Mouse (Mus musculus) heart, embryonic 14.5 days (tissue): ENCODE measurements around the gene Rmnd5b. TPM values are rescaled to one million over a fixed set of nuclear protein-coding genes. Genes with fewer than 3 reads are reported as not detected.

Source experiments
- ATAC-seq: fragments of 200-750 bp; cut with Nextera tagmentation; 2 replicates; pipeline ENCODE4 v1.8.0; 2017; ENCODE audit warnings: low read depth, moderate TSS enrichment; ENCODE audit not compliant: insufficient number of reproducible peaks, insufficient read depth, low FRiP score
- H3K27ac ChIP-seq, 2 experiments: fragments of 200-500 bp in 1 of 2; fragments of 300-500 bp in 1 of 2; sonication (generic) in 1 of 2; replicated peaks in 1 of 2; 2 replicates each; pipeline ENCODE4 v1.5.1; 2012 to 2014; ENCODE audit warnings: low read depth in 2 of 2, low read length in 2 of 2, control low read depth in 1 of 2, mild to moderate bottlenecking in 1 of 2, mixed read lengths in 1 of 2; ENCODE audit not compliant: control insufficient read depth in 1 of 2, insufficient read depth in 1 of 2
- H3K27me3 ChIP-seq: fragments of 300-500 bp; sonication (generic); 2 replicates; pipeline ENCODE4 v1.6.1; 2014; ENCODE audit warnings: mild to moderate bottlenecking, low read length, control low read depth; ENCODE audit not compliant: control insufficient read depth, insufficient read depth
- H3K36me3 ChIP-seq: fragments of 300-500 bp; sonication (generic); 2 replicates; pipeline ENCODE4 v1.6.1; 2014; ENCODE audit warnings: mild to moderate bottlenecking, control low read depth, low read length, mixed read lengths; ENCODE audit not compliant: control insufficient read depth, insufficient read depth
- H3K4me1 ChIP-seq, 2 experiments: fragments of 200-500 bp in 1 of 2; fragments of 300-500 bp in 1 of 2; sonication (generic) in 1 of 2; 2 replicates each; pipeline ENCODE4 v1.6.1; 2012 to 2014; ENCODE audit warnings: low read length in 2 of 2, control low read depth in 1 of 2, mixed read lengths in 1 of 2; ENCODE audit not compliant: control insufficient read depth in 2 of 2, insufficient read depth in 2 of 2
- H3K4me2 ChIP-seq: fragments of 300-500 bp; sonication (generic); 2 replicates; pipeline ENCODE4 v1.6.1; 2014; ENCODE audit warnings: mild to moderate bottlenecking, low read length
- H3K4me3 ChIP-seq, 2 experiments: fragments of 200-500 bp in 1 of 2; fragments of 300-500 bp in 1 of 2; sonication (generic) in 1 of 2; 2 replicates each; pipeline ENCODE4 v1.5.1; 2012 to 2014; ENCODE audit warnings: low read length in 2 of 2, mild to moderate bottlenecking in 2 of 2, control low read depth in 1 of 2, low read depth in 1 of 2, moderate library complexity in 1 of 2; ENCODE audit not compliant: control insufficient read depth in 1 of 2, insufficient read depth in 1 of 2
- H3K9ac ChIP-seq: fragments of 300-500 bp; sonication (generic); 2 replicates; pipeline ENCODE4 v1.6.1; 2014; ENCODE audit warnings: mild to moderate bottlenecking, low read length
- H3K9me3 ChIP-seq: fragments of 300-500 bp; sonication (generic); 2 replicates; pipeline ENCODE4 v1.6.1; 2016; ENCODE audit warnings: low read length, control low read depth; ENCODE audit not compliant: control insufficient read depth
- WGBS: fragments of 180-500 bp; shearing (Covaris S2); extraction: QIAGEN DNeasy Blood & Tissue Kit; methylation state at CpG from one replicate; pipeline ENCODE4 v1.1.7; 2014; 5-methylcytosine and 5-hydroxymethylcytosine counted together
- polyA plus RNA-seq: library from polyadenylated mRNA; unstranded; fragments of >200 nt; fragmentation: Nextera tagmentation; extraction: Ambion mirVana; gene quantifications from 2 replicates; pipeline ENCODE4 v1.2.1, GENCODE M21; 2014

The Rmnd5b gene
- polyA plus RNA-seq, 1 experiment from 2014 or later = 32.1 TPM

- no peak overlapping the region for H3K4me3 ChIP-seq
- no peak overlapping the region for H3K27ac ChIP-seq
- WGBS = 85% methylated on average over 6 of the region's 6 CpGs
- H3K9me3 ChIP-seq = no peaks in the 10 kb centered on the region
- ATAC-seq = no peak
- H3K36me3 ChIP-seq = peaks cover 26% of the 10 kb centered on the region
- H3K4me1 ChIP-seq = peaks cover 0 to 8% of the 10 kb centered on the region in 2 experiments; a peak in 1 of 4 replicates
- H3K4me2 ChIP-seq = no peak overlapping the region
- H3K27me3 ChIP-seq = no peaks in the 10 kb centered on the region
- H3K9ac ChIP-seq = no peak overlapping the region
These were observed 3.5 kb downstream of the Rmnd5b start for GRCm38 (mm10) chr11:51632130-51632753.

GRCm38 (mm10) chr11:51629651-51630314, 5.9 kb downstream of the Rmnd5b start:
- no peak overlapping the region for H3K4me2 ChIP-seq

GRCm38 (mm10) chr11:51627907-51628306, 7.8 kb downstream of the Rmnd5b start:
- 78% methylated on average over 8 of the region's 8 CpGs for WGBS

More at GRCm38 (mm10) chr11:51629651-51630314, 5.9 kb downstream of the Rmnd5b start:
- Histone ChIP-seq H3K36me3 (peaks cover 50% of the 10 kb centered on the region), H3K9ac (no peak overlapping the region), H3K27me3 (no peaks in the 10 kb centered on the region), H3K27ac (no peak overlapping the region), H3K4me1 (peaks cover 0 to 2% of the 10 kb centered on the region in 2 experiments; a peak in 1 of 4 replicates), H3K4me3 (no peak overlapping the region), H3K9me3 (no peaks in the 10 kb centered on the region)
- WGBS = 75% methylated on average over 15 of the region's 15 CpGs
- ATAC-seq = no peak

GRCm38 (mm10) chr11:51627425-51627824, 8.3 kb downstream of the Rmnd5b start:
- Histone ChIP-seq H3K4me3 (no peak overlapping the region), H3K27ac (no peak overlapping the region), H3K36me3 (peaks cover 70% of the 10 kb centered on the region), H3K9ac (no peak overlapping the region), H3K27me3 (no peaks in the 10 kb centered on the region), H3K4me1 (no peaks in the 10 kb centered on the region), H3K4me2 (no peak overlapping the region), H3K9me3 (no peaks in the 10 kb centered on the region)
- WGBS = 93% methylated on average over 9 of the region's 9 CpGs
- ATAC-seq = no peak

More at GRCm38 (mm10) chr11:51627907-51628306, 7.8 kb downstream of the Rmnd5b start:
- no peak for ATAC-seq
- Histone ChIP-seq H3K9me3 (no peaks in the 10 kb centered on the region), H3K27me3 (no peaks in the 10 kb centered on the region), H3K4me3 (no peak overlapping the region), H3K4me1 (no peaks in the 10 kb centered on the region), H3K36me3 (peaks cover 65% of the 10 kb centered on the region), H3K4me2 (no peak overlapping the region), H3K27ac (no peak overlapping the region), H3K9ac (no peak overlapping the region)

DNA sequence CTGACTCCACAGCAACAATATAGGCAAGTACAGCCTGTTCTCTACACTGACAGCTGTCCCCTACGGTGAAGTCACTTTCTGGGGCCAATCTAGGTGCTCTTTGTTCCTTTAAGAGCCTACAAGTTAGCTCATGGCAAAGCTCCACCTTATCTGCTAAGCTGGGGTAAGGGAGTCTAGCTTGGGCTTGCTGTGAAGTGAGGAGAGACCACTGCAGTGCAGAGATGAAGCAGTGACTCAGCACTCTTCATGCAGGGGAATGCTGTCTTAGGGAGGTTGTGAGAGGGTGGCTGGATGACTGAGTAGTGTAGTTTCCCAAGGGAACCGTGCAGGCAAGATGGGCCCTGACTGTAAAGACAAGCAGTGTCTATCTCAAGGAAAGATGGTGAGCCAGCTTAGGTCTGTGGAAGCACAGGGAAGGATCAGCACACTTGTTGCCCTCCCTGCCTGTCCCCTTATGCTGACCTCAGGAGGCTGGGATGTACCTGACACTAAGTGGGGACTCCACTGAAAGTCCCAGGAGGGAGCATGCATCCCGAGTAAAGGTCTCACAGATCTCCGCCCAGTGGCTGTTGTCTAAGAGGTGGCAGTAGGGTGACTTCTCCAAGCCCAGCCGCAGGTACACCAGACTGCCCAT, 10.4 kb downstream of the Rmnd5b start:
- no peak overlapping the region for H3K4me2 ChIP-seq
- no peak overlapping the region for H3K4me3 ChIP-seq
- ATAC-seq = no peak
- H3K9me3 ChIP-seq = no peaks in the 10 kb centered on the region
- peaks cover 0 to 5% of the 10 kb centered on the region in 2 experiments; a peak in 2 of 4 replicates for H3K4me1 ChIP-seq
- H3K9ac ChIP-seq = no peak overlapping the region
- WGBS = 65% methylated on average over 5 of the region's 5 CpGs
- H3K27ac ChIP-seq = no peak overlapping the region
- no peaks in the 10 kb centered on the region for H3K27me3 ChIP-seq
- H3K36me3 ChIP-seq = peaks cover 76% of the 10 kb centered on the region

DNA sequence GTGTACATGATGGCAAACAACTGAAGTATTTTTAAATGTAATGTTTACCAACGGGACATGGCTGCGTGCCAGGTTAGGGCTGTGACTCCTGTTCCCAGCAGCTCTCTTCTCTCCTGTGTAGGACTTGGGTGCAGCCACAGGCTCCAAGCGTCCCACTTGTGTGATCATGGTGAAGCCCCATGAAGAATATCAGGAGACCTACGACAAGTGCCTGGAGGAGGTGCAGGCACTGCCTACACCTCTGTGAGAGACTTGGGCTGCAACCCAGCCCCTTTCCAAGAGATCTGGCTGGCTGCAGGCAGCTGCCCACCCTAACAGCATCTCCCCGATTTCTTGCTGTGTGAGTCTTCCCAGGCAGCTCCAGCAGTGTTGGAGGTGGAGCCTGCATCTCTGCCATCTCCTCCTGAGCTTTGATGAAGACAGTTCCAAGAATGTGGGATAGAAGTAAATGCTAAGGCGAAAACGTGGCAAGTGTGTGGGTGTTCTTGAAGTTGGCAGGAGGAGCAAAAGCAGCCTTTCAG, 12.7 kb downstream of the Rmnd5b start:
- Histone ChIP-seq H3K27me3 (no peaks in the 10 kb centered on the region), H3K4me1 (peaks cover 2 to 9% of the 10 kb centered on the region in 2 experiments; a peak in 3 of 4 replicates), H3K27ac (no peak overlapping the region), H3K4me2 (no peak overlapping the region), H3K9me3 (no peaks in the 10 kb centered on the region), H3K36me3 (peaks cover 62% of the 10 kb centered on the region), H3K4me3 (no peak overlapping the region), H3K9ac (no peak overlapping the region)
- no peak for ATAC-seq
- WGBS = 82% methylated on average over 7 of the region's 7 CpGs

- H3K9ac ChIP-seq = no peak overlapping the region
- no peak overlapping the region for H3K4me2 ChIP-seq
- no peak for ATAC-seq
- H3K36me3 ChIP-seq = peaks cover 49% of the 10 kb centered on the region
- no peaks in the 10 kb centered on the region for H3K9me3 ChIP-seq
- H3K27me3 ChIP-seq = no peaks in the 10 kb centered on the region
- WGBS = 97% methylated on average over 2 of the region's 2 CpGs
- H3K4me1 ChIP-seq = peaks cover 2 to 9% of the 10 kb centered on the region in 2 experiments; a peak in 3 of 4 replicates
- no peak overlapping the region for H3K4me3 ChIP-seq
- H3K27ac ChIP-seq = no peak overlapping the region
These were observed 13.9 kb downstream of the Rmnd5b start for GRCm38 (mm10) chr11:51621776-51622175.
